Mouse (Mus musculus) cerebral cortex, adult 2 months (tissue): Measurements from ENCODE around the gene Ccr10.

Experiments used
- WGBS: fragments of 180-500 bp; shearing (Covaris S2); methylation state at CpG from one replicate; pipeline ENCODE4 v1.1.7; 2018; 5-methylcytosine and 5-hydroxymethylcytosine counted together

Ccr10 gene

DNA sequence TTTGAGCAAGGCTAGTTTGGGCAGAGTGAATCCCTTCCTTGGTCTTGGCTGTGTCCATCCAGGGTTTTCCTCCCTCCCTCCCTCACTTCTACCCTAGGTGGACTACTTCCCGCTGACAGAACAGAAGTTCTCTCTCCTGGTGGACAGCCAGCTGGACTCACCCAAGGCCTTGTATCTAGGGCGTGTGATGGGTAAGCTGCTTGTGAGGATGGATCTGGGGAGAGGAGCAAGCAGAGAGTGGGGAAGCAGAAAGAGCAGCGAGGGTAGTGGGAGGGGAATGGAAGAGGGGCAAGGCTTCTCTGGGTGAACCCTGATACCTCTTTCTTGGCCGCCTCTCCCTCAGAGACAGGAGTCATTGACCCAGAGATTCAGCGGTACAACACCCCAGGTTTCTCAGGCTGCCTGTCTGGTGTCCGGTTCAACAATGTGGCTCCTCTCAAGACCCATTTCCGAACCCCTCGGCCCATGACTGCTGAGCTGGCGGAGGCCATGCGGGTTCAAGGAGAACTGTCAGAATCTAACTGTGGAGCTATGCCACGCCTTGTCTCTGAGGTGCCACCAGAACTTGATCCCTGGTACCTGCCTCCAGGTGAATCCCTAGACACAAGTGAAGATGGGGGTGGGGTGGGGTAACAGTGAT lies 13.0 kb upstream of the Ccr10 start:
- 84% methylated on average over 11 of the region's 11 CpGs for WGBS

DNA sequence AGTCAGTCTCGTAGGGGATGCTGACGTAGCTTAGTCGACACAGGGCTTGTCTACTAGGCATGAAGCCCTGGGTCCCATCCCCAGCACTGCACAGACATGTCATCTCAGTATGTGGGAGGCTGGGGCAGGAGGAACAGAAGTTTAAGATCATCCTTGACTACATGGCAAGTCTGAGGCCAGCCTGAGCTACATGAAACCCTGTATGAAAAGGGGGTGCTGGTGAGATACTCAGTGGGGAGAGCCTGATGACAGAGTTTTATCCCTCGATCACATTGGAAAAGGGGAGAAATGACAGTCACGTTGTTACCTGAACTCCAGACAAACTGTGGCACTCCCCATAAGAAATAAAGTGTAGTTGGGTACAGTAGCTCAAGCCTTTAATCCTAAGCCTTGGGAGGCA lies 12.3 kb upstream of the Ccr10 start:
- WGBS = 85% methylated on average over 5 of the region's 5 CpGs

DNA sequence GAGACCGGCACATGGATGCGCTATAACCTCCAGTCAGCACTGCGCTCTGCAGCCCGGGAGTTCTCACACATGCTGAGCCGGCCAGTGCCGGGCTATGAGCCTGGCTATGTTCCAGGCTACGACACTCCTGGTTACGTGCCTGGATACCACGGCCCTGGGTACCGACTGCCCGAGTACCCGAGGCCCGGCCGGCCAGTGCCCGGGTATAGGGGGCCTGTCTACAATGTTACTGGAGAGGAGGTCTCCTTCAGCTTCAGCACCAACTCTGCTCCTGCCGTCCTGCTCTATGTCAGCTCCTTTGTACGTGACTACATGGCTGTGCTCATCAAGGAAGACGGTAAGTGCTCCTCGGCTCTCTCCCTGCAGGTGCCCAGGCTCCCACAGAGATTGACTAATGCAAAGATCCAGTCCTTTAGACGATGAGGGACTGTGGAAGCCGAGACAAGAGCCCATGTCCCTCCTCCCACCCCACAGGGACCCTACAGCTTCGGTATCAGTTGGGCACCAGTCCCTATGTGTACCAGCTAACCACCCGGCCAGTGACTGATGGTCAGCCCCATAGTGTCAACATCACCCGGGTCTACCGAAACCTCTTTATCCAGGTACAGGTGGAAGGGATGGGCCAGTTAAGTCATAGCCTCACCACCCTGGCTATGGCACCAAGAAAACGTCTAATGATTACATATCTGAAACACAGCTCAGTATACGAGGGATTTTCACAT lies 11.4 kb upstream of the Ccr10 start:
- 80% methylated on average over 27 of the region's 27 CpGs for WGBS

DNA sequence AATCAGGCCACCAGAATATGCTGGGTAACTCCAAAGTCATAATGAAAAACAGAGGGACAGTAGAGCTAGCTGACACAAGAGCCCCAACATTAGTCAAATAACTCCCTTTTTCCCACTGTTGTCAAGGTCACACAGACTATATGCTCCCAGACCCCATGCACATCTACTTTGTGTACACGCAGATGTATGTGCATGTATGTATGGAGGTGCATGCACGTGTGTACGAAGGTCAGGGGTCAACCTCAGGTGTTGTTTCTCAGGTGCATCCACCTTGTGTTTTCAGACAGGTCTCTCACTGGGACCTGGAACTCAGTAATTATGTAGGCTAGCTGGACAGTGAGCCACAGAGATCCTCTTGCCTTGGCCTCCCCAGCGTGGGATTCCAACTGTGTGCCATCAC lies 10.2 kb upstream of the Ccr10 start:
- 91% methylated on average over 4 of the region's 4 CpGs for WGBS

DNA sequence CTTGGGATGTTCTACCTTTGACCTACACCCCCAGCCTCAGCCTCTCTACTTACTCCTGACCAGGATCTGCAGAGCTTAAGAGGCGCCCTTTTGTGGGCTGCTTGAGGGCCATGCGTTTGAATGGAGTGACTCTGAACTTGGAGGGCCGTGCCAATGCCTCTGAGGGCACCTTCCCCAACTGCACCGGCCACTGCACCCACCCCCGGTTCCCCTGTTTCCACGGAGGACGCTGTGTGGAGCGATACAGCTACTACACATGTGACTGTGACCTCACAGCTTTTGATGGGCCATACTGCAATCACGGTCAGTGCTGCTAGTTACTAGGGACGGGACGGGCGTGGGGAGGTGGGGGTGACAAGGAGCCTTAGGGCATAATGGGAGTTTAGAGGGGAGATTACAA lies 9.7 kb upstream of the Ccr10 start:
- WGBS = 87% methylated on average over 12 of the region's 12 CpGs

- WGBS = 83% methylated on average over 14 of the region's 14 CpGs
These were observed 7.7 kb upstream of the Ccr10 start for GRCm38 (mm10) chr11:101182771-101183517.

GRCm38 (mm10) chr11:101181961-101182360 lies 6.7 kb upstream of the Ccr10 start:
- 92% methylated on average over 11 of the region's 11 CpGs for WGBS

GRCm38 (mm10) chr11:101180846-101181740 lies 5.8 kb upstream of the Ccr10 start:
- 49% methylated on average over 10 of the region's 10 CpGs for WGBS

DNA sequence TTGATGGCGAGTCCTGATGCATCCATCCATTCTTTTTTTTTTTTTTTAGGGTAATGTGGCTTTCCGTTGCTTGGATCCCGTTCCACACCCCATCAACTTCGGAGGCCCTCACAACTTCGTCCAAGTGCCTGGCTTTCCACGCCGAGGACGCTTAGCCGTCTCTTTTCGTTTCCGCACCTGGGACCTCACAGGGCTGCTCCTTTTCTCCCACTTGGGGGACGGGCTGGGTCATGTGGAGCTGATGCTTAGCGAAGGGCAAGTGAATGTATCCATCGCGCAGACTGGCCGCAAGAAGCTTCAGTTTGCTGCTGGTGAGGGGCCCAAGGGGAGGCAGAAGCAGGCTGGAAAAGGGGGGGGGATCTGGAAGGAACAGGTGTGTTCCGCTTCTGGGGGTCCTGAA lies 5.0 kb upstream of the Ccr10 start:
- 84% methylated on average over 17 of the region's 17 CpGs for WGBS

DNA sequence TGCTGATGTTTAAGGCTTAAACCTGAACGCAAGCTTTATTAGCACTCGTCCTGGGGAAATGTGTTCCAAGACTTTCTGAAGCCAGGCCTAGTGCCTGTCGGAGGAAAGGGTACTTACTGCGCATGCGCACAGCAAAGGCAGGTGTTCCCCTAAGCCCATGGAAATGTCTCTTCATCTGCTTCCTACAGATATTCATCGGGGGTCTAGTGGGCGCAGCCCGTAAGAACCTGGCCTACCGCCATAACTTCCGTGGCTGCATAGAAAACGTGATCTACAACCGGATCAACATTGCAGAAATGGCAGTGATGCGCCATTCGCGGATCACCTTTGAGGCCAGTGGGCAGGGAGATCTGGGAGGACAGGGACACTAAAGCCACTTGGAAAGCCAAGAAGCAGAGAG lies 4.1 kb upstream of the Ccr10 start:
- 80% methylated on average over 15 of the region's 15 CpGs for WGBS

GRCm38 (mm10) chr11:101178061-101179058 lies 3.1 kb upstream of the Ccr10 start:
- WGBS = 61% methylated on average over 36 of the region's 36 CpGs

- WGBS = 30% methylated on average over 22 of the region's 22 CpGs
These were observed 1.9 kb upstream of the Ccr10 start for GRCm38 (mm10) chr11:101176933-101177773.

DNA sequence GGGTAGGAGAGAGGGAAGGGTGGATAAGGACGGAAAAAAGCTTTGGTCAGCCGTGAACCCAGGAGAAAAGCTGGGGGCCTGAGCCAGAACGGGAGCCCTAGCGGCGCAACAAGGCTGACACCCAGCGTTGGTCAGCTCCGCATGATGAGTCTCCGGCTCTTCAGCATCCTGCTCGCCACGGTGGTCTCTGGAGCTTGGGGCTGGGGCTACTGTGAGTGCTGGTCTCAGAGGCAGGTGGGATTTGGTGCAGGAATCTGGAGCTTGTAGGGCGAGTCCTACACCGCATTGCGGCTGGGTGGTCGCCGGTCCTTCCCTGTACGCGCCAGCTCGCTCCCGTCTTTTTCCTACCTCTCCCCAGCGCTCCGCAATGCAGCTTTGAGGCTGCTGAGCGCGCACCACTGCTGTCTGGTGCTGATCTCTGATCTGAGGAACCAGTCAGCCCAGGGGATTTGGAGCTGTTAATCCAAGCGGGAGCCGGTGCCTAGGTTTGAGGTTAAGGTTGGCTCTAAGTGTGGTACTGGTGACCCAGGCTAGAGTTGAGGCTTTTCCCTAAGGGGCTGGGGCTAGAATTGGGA lies 961 bp upstream of the Ccr10 start:
- 2% methylated on average over 25 of the region's 25 CpGs for WGBS

DNA sequence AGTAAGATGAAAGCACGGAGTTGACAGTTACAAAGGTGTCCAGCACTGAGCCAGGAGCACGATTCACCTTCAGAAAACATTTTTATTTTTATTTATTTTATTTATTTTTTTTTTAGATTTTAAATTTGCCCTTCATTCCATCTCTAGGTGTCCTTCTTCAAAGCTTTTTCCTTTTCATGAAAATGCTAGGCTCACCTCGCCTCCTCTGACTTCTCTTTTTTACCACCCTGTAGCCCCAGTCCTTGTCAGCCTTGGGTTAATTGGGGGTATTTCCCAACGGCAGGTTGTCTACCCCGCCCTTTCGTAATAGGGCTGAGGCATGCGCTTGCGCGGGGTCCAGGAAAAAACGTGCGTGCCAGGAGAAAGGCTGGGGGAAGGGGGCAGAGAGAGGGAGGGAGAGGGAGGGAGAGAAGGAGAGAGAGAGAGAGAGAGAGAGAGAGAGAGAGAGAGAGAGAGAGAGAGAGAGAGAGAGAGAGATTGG lies 433 bp upstream of the Ccr10 start:
- 9% methylated on average over 11 of the region's 11 CpGs for WGBS

- 40% methylated on average over 9 of the region's 9 CpGs for WGBS
These were observed 876 bp downstream of the Ccr10 start for GRCm38 (mm10) chr11:101174389-101174745.

- 7% methylated on average over 61 of the region's 61 CpGs for WGBS
These were observed 1.4 kb downstream of the Ccr10 start for GRCm38 (mm10) chr11:101173631-101174388.

DNA sequence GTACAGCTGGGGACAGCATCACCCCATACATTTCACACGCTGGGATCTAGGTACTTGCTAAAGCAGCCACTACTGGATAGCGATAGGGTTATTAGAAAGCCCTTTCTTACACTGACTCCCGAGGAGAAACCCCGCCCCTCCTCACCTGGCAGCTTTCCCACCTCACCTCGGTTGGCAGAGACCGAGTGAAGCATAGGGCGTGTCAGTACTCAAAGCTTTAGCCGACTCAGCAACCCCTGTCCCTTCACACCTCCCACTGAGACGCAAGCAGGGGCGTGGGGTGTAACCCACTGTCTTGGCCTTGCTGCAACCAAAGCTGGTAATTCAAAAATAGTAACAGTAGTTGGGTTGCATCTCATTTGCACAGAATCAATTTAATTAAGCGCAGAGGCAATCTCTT lies 2.1 kb downstream of the Ccr10 start:
- WGBS = 18% methylated on average over 11 of the region's 11 CpGs

DNA sequence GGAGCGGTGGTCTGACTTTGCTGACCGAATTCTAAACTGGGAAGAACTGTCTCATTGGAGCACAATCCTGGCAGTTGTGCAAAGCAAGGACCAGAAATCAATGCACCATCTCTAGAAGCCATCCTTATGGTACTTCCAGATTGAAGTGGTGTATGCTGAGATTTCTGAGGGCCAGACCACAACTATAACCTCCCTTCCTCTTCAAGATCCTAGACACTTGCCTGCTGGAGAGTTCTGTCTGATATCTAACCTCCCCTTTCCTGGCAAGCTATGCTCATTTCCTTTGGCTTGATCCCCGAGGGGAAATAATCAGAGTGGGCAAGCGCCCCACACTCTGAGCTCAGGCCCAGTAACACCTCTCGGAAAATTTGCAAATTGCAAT lies 2.8 kb downstream of the Ccr10 start:
- 12% methylated on average over 5 of the region's 5 CpGs for WGBS
